ENCODE assay signal across 8 mouse cellular contexts in genomic region chr2:160597582-160598281, GRCm38 (mm10). TPM values are rescaled to one million over a fixed set of nuclear protein-coding genes. Genes with fewer than 3 reads are reported as not detected.
DNase-seq lines count a peak whose midpoint lies in the region; ATAC-seq lines count a peak whose summit lies in the region.

No protein-coding gene starts in this region.

- H3K4me1 ChIP-seq in forebrain, embryonic 12.5 days: 0 out of 2 replicates have a peak, but pooled peaks cover 2% of the 10 kb centered on the region
- no peaks in the 10 kb centered on the region for H3K4me1 ChIP-seq in neural tube, embryonic 14.5 days (ENCODE audit: control insufficient read depth, insufficient read depth, low read length)

- peaks cover 7% of the 10 kb centered on the region for H3K27me3 ChIP-seq in forebrain, embryonic 12.5 days
- H3K27me3 ChIP-seq in neural tube, embryonic 14.5 days (ENCODE audit: control insufficient read depth, insufficient read depth, low read length): no peaks in the 10 kb centered on the region

- peak; percentile 67 for ATAC-seq in forebrain, embryonic 12.5 days (ENCODE audit: low FRiP score)
- peak; percentile 80 for ATAC-seq in neural tube, embryonic 14.5 days (ENCODE audit: low read depth)

- intact Hi-C loops in heart, postnatal 36 days (cut with DNase I): loop anchor here (1.0 to 5.0 kb wide), 3 partner anchors 120 to 345 kb away; no protein-coding TSS in a partner anchor

- no peak overlapping the region for H3K27ac ChIP-seq in forebrain, embryonic 12.5 days
- no peak overlapping the region for H3K27ac ChIP-seq in neural tube, embryonic 14.5 days (ENCODE audit: low read depth, low read length)

- H3K9ac ChIP-seq in forebrain, embryonic 12.5 days: no peak overlapping the region
- H3K9ac ChIP-seq in neural tube, embryonic 14.5 days (replicated peaks; ENCODE audit: low read depth, low read length): no peak overlapping the region

- H3K9me3 ChIP-seq in forebrain, embryonic 12.5 days: no peaks in the 10 kb centered on the region
- H3K9me3 ChIP-seq in neural tube, embryonic 14.5 days (ENCODE audit: control insufficient read depth, low read length): no peaks in the 10 kb centered on the region

- H3K4me2 ChIP-seq in forebrain, embryonic 12.5 days: no peak overlapping the region
- H3K4me2 ChIP-seq in neural tube, embryonic 14.5 days (ENCODE audit: low read depth, low read length): no peak overlapping the region

- H3K36me3 ChIP-seq in forebrain, embryonic 12.5 days (replicated peaks): no peaks in the 10 kb centered on the region
- no peaks in the 10 kb centered on the region for H3K36me3 ChIP-seq in neural tube, embryonic 14.5 days (ENCODE audit: control insufficient read depth, insufficient read depth, low read length)

- no peak overlapping the region for H3K4me3 ChIP-seq in forebrain, embryonic 12.5 days (replicated peaks)
- H3K4me3 ChIP-seq in neural tube, embryonic 14.5 days (ENCODE audit: low read depth, low read length): no peak overlapping the region

- DNase-seq in ES-CJ7 (ENCODE audit: low read depth, low spot score): peak; percentile 70
- peak; percentile 75 for DNase-seq in c-Kit-positive CD71-positive TER-119-positive erythroid progenitor cells, embryonic 14.5 days (ENCODE audit: low spot score)
- DNase-seq in heart, postnatal 36 days: peak; percentile 72 to 78
- DNase-seq in large intestine, adult 2 months (ENCODE audit: low read depth, low spot score): peak; percentile 36
- DNase-seq in lung, adult 18-20 months: peak; percentile 56 to 57
- peak; percentile 81 for DNase-seq in testis, postnatal 10 days (ENCODE audit: low spot score)

- 39% methylated on average over 12 of the region's 12 CpGs for WGBS in forebrain, embryonic 12.5 days
- WGBS in large intestine, adult 2 months: 33% methylated on average over 12 of the region's 12 CpGs
- WGBS in neural tube, embryonic 14.5 days: 35% methylated on average over 12 of the region's 12 CpGs

RNA-seq across cellular contexts. Expression of gene Top1, which starts 48.0 kb away (rescaled TPM):
- 146 and 148 TPM in 2 replicates for polyA plus RNA-seq in forebrain, embryonic 12.5 days (2016; fragmentation: Nextera tagmentation; extraction: Ambion mirVana)
- 10 to 100 TPM; 46.9 to 50.5 TPM for total RNA-seq in heart, postnatal 36 days (2021)
- 8.4 and 12.0 TPM in 2 replicates for polyA plus RNA-seq in large intestine, adult 2 months (2012; rRNA removed)
- 80.3 and 83.5 TPM in 2 replicates for polyA plus RNA-seq in neural tube, embryonic 14.5 days (2014; fragmentation: Nextera tagmentation; extraction: Ambion mirVana)
